Mouse (Mus musculus): ENCODE results near the gene Nisch. TPM values are rescaled to one million over a fixed set of nuclear protein-coding genes. Genes with fewer than 3 reads are reported as not detected.

The Nisch gene
- polyA plus RNA-seq, 1 experiment from 2014 or later, result 258 TPM

DNA sequence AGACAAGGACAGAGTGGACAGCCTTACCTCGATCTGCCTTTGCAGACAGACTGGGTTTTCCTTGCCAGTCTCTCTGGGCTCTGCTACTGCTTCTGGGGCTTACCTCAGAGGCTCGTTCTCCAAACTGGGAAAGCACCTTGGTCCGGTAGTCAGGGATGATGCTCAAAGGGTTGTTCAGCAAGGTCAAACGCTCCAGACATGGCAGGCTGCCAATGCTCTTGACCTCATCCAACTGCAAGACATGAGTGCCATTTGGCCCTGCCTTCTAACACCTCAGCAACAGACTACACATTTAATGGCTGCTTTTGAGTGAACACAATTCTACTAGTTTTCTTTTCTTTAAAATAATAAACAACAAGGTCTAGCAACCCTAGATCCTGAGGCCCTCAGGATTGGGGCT, 30.1 kb downstream of the Nisch start:
- Histone ChIP-seq H3K27ac (ENCODE audit: low read depth, low read length) (no peak overlapping the region), H3K9me3 (ENCODE audit: control insufficient read depth, low read length) (no peaks in the 10 kb centered on the region), H3K36me3 (ENCODE audit: control insufficient read depth, insufficient read depth, low read length) (peaks cover 66% of the 10 kb centered on the region), H3K27me3 (ENCODE audit: control insufficient read depth, insufficient read depth, low read length) (no peaks in the 10 kb centered on the region), H3K4me2 (no peak overlapping the region), H3K9ac (ENCODE audit: low read length) (no peak overlapping the region), H3K4me1 (ENCODE audit: control insufficient read depth, insufficient read depth, low read length) (peaks cover 11% of the 10 kb centered on the region), H3K4me3 (ENCODE audit: low read depth, low read length) (no peak overlapping the region)
- 94% methylated on average over 4 of the region's 4 CpGs for WGBS
- no peak for DNase-seq (ENCODE audit: low spot score, missing footprints)
- ATAC-seq (ENCODE audit: low FRiP score), result no peak

DNA sequence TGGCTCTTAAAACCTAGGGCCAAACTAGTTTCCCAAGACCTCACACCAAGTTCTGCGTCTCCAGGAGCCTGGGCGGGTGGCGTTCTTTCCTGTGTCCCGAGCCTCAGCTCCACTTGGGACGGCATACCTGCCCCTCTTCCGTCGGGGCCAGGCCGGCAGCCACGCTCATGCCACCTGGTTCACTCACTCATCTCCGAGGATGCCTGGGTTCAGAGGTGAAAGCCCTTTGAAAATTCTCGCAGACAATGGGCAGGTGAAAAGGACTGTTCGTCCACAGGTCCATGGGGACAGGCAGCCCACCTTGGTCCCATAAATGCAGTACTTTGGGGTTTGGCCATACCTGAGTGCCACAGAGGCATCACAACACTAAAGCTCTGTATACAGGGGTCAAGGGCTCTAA, 32.6 kb downstream of the Nisch start:
- WGBS, result 94% methylated on average over 12 of the region's 12 CpGs
- Histone ChIP-seq H3K36me3 (ENCODE audit: control insufficient read depth, insufficient read depth, low read length) (peaks cover 66% of the 10 kb centered on the region), H3K9me3 (ENCODE audit: control insufficient read depth, low read length) (no peaks in the 10 kb centered on the region), H3K27me3 (ENCODE audit: control insufficient read depth, insufficient read depth, low read length) (no peaks in the 10 kb centered on the region), H3K9ac (ENCODE audit: low read length) (no peak overlapping the region), H3K4me2 (no peak overlapping the region), H3K27ac (ENCODE audit: low read depth, low read length) (no peak overlapping the region), H3K4me3 (ENCODE audit: low read depth, low read length) (no peak overlapping the region), H3K4me1 (ENCODE audit: control insufficient read depth, insufficient read depth, low read length) (peaks cover 5% of the 10 kb centered on the region)
- no peak for ATAC-seq (ENCODE audit: low FRiP score)
- no peak for DNase-seq (ENCODE audit: low spot score, missing footprints)

- 96% methylated on average over 5 of the region's 5 CpGs for WGBS
- Histone ChIP-seq H3K4me1 (ENCODE audit: control insufficient read depth, insufficient read depth, low read length) (peaks cover under 1% of the 10 kb centered on the region; the same call in 1 of the 2 replicates), H3K4me3 (ENCODE audit: low read depth, low read length) (no peak overlapping the region), H3K27me3 (ENCODE audit: control insufficient read depth, insufficient read depth, low read length) (no peaks in the 10 kb centered on the region), H3K27ac (ENCODE audit: low read depth, low read length) (no peak overlapping the region), H3K4me2 (no peak overlapping the region), H3K9ac (ENCODE audit: low read length) (no peak overlapping the region), H3K9me3 (ENCODE audit: control insufficient read depth, low read length) (no peaks in the 10 kb centered on the region), H3K36me3 (ENCODE audit: control insufficient read depth, insufficient read depth, low read length) (peaks cover 66% of the 10 kb centered on the region)
- no peak for DNase-seq (ENCODE audit: low spot score, missing footprints)
- ATAC-seq (ENCODE audit: low FRiP score), result no peak
These were observed 33.2 kb downstream of the Nisch start for GRCm38 (mm10) chr14:31183541-31183940.

GRCm38 (mm10) chr14:31182786-31183290, 33.9 kb downstream of the Nisch start:
- H3K9ac ChIP-seq (ENCODE audit: low read length), result no peak overlapping the region
- WGBS, result 78% methylated on average over 2 of the region's 2 CpGs
- H3K27me3 ChIP-seq (ENCODE audit: control insufficient read depth, insufficient read depth, low read length), result no peaks in the 10 kb centered on the region
- no peaks in the 10 kb centered on the region for H3K4me1 ChIP-seq (ENCODE audit: control insufficient read depth, insufficient read depth, low read length)
- H3K27ac ChIP-seq (ENCODE audit: low read depth, low read length), result no peak overlapping the region
- ATAC-seq (ENCODE audit: low FRiP score) (no peak), DNase-seq (ENCODE audit: low spot score, missing footprints) (no peak)
- no peaks in the 10 kb centered on the region for H3K9me3 ChIP-seq (ENCODE audit: control insufficient read depth, low read length)
- peaks cover 63% of the 10 kb centered on the region for H3K36me3 ChIP-seq (ENCODE audit: control insufficient read depth, insufficient read depth, low read length)
- no peak overlapping the region for H3K4me2 ChIP-seq
- no peak overlapping the region for H3K4me3 ChIP-seq (ENCODE audit: low read depth, low read length)

- Histone ChIP-seq H3K4me2 (no peak overlapping the region), H3K4me1 (ENCODE audit: control insufficient read depth, insufficient read depth, low read length) (no peaks in the 10 kb centered on the region), H3K27ac (ENCODE audit: low read depth, low read length) (no peak overlapping the region), H3K36me3 (ENCODE audit: control insufficient read depth, insufficient read depth, low read length) (peaks cover 64% of the 10 kb centered on the region), H3K9me3 (ENCODE audit: control insufficient read depth, low read length) (no peaks in the 10 kb centered on the region), H3K9ac (ENCODE audit: low read length) (no peak overlapping the region), H3K4me3 (ENCODE audit: low read depth, low read length) (no peak overlapping the region), H3K27me3 (ENCODE audit: control insufficient read depth, insufficient read depth, low read length) (no peaks in the 10 kb centered on the region)
- no peak for ATAC-seq (ENCODE audit: low FRiP score)
- 91% methylated on average over 4 of the region's 4 CpGs for WGBS
- no peak for DNase-seq (ENCODE audit: low spot score, missing footprints)
These were observed 35.2 kb downstream of the Nisch start for GRCm38 (mm10) chr14:31181512-31181911.

GRCm38 (mm10) chr14:31179677-31180365, 36.9 kb downstream of the Nisch start:
- H3K4me3 ChIP-seq (ENCODE audit: low read depth, low read length), result no peak overlapping the region
- no peak overlapping the region for H3K4me2 ChIP-seq
- DNase-seq (ENCODE audit: low spot score, missing footprints) (no peak), ATAC-seq (ENCODE audit: low FRiP score) (no peak)
- 94% methylated on average over 12 of the region's 12 CpGs for WGBS
- peaks cover 68% of the 10 kb centered on the region for H3K36me3 ChIP-seq (ENCODE audit: control insufficient read depth, insufficient read depth, low read length)
- no peaks in the 10 kb centered on the region for H3K27me3 ChIP-seq (ENCODE audit: control insufficient read depth, insufficient read depth, low read length)
- no peaks in the 10 kb centered on the region for H3K9me3 ChIP-seq (ENCODE audit: control insufficient read depth, low read length)
- H3K4me1 ChIP-seq (ENCODE audit: control insufficient read depth, insufficient read depth, low read length), result no peaks in the 10 kb centered on the region
- H3K9ac ChIP-seq (ENCODE audit: low read length), result no peak overlapping the region
- H3K27ac ChIP-seq (ENCODE audit: low read depth, low read length), result no peak overlapping the region

GRCm38 (mm10) chr14:31177715-31178114, 39.0 kb downstream of the Nisch start:
- 96% methylated on average over 5 of the region's 5 CpGs for WGBS
- no peaks in the 10 kb centered on the region for H3K9me3 ChIP-seq (ENCODE audit: control insufficient read depth, low read length)
- no peak for ATAC-seq (ENCODE audit: low FRiP score)
- no peaks in the 10 kb centered on the region for H3K27me3 ChIP-seq (ENCODE audit: control insufficient read depth, insufficient read depth, low read length)
- no peak overlapping the region for H3K4me3 ChIP-seq (ENCODE audit: low read depth, low read length)
- no peak overlapping the region for H3K27ac ChIP-seq (ENCODE audit: low read depth, low read length)
- no peak overlapping the region for H3K4me2 ChIP-seq
- H3K36me3 ChIP-seq (ENCODE audit: control insufficient read depth, insufficient read depth, low read length), result peaks cover 71% of the 10 kb centered on the region
- no peak overlapping the region for H3K9ac ChIP-seq (ENCODE audit: low read length)
- no peaks in the 10 kb centered on the region for H3K4me1 ChIP-seq (ENCODE audit: control insufficient read depth, insufficient read depth, low read length)
- no peak for DNase-seq (ENCODE audit: low spot score, missing footprints)

GRCm38 (mm10) chr14:31177287-31177686, 39.5 kb downstream of the Nisch start:
- Histone ChIP-seq H3K36me3 (ENCODE audit: control insufficient read depth, insufficient read depth, low read length) (peaks cover 71% of the 10 kb centered on the region), H3K9me3 (ENCODE audit: control insufficient read depth, low read length) (no peaks in the 10 kb centered on the region), H3K4me1 (ENCODE audit: control insufficient read depth, insufficient read depth, low read length) (no peaks in the 10 kb centered on the region), H3K4me3 (ENCODE audit: low read depth, low read length) (no peak overlapping the region), H3K27ac (ENCODE audit: low read depth, low read length) (no peak overlapping the region), H3K27me3 (ENCODE audit: control insufficient read depth, insufficient read depth, low read length) (no peaks in the 10 kb centered on the region), H3K4me2 (no peak overlapping the region), H3K9ac (ENCODE audit: low read length) (no peak overlapping the region)
- 92% methylated on average over 16 of the region's 16 CpGs for WGBS
- DNase-seq (ENCODE audit: low spot score, missing footprints) (no peak), ATAC-seq (ENCODE audit: low FRiP score) (no peak)

DNA sequence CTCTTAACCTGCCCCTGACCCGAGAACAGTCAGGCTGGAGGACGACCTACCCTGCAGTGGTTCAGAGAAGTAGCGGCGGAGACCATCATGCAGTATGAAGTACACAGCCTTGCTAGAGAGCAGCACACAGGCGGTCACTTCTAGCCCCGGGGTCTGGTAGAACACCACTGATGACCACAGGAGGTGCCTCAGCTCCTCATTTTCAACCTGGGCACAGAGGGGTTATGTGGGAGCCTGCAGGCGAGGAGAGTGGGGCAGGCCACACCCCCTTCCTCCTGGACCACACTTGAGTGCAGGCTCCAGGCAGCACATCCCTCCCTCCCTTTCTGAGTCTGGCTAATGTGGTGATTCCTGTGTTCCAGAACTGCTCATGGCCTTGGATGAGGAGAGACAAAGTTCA, 43.2 kb downstream of the Nisch start:
- no peak overlapping the region for H3K27ac ChIP-seq (ENCODE audit: low read depth, low read length)
- H3K9ac ChIP-seq (ENCODE audit: low read length), result no peak overlapping the region
- H3K36me3 ChIP-seq (ENCODE audit: control insufficient read depth, insufficient read depth, low read length), result peaks cover 67% of the 10 kb centered on the region
- no peak overlapping the region for H3K4me2 ChIP-seq
- no peaks in the 10 kb centered on the region for H3K4me1 ChIP-seq (ENCODE audit: control insufficient read depth, insufficient read depth, low read length)
- ATAC-seq (ENCODE audit: low FRiP score) (no peak), DNase-seq (ENCODE audit: low spot score, missing footprints) (no peak)
- WGBS, result 92% methylated on average over 7 of the region's 7 CpGs
- no peaks in the 10 kb centered on the region for H3K27me3 ChIP-seq (ENCODE audit: control insufficient read depth, insufficient read depth, low read length)
- H3K9me3 ChIP-seq (ENCODE audit: control insufficient read depth, low read length), result no peaks in the 10 kb centered on the region
- H3K4me3 ChIP-seq (ENCODE audit: low read depth, low read length), result no peak overlapping the region

Measured in midbrain, embryonic 11.5 days (tissue).